Mouse (Mus musculus): Measurements from ENCODE around the gene Cd22. TPM values are rescaled to one million over a fixed set of nuclear protein-coding genes. Genes with fewer than 3 reads are reported as not detected.

The Cd22 gene
- polyA plus RNA-seq, 1 experiment from 2014 or later, result 0.12 TPM

GRCm38 (mm10) chr7:30821532-30821931 lies 58.6 kb downstream of the Cd22 start:
- Histone ChIP-seq H3K9me3 (ENCODE audit: control insufficient read depth, low read length) (no peaks in the 10 kb centered on the region), H3K9ac (ENCODE audit: low read length) (no peak overlapping the region), H3K4me3 (ENCODE audit: low read depth, low read length) (no peak overlapping the region), H3K36me3 (ENCODE audit: control insufficient read depth, insufficient read depth, low read length) (no peaks in the 10 kb centered on the region), H3K27me3 (replicated peaks; ENCODE audit: control insufficient read depth, insufficient read depth, low read length) (no peaks in the 10 kb centered on the region), H3K4me2 (ENCODE audit: low read length) (no peak overlapping the region), H3K4me1 (replicated peaks; ENCODE audit: control insufficient read depth, insufficient read depth, low read length) (peaks cover 7% of the 10 kb centered on the region), H3K27ac (ENCODE audit: low read depth) (no peak overlapping the region)
- ATAC-seq (replicated peaks; ENCODE audit: low FRiP score, low TSS enrichment, low read depth), result no peak
- WGBS, result 52% methylated on average over 5 of the region's 5 CpGs
- no peak for DNase-seq (ENCODE audit: low spot score)

- no peak for ATAC-seq (replicated peaks; ENCODE audit: low FRiP score, low TSS enrichment, low read depth)
- H3K4me2 ChIP-seq (ENCODE audit: low read length), result no peak overlapping the region
- peaks cover 7% of the 10 kb centered on the region for H3K4me1 ChIP-seq (replicated peaks; ENCODE audit: control insufficient read depth, insufficient read depth, low read length)
- DNase-seq (ENCODE audit: low spot score), result no peak
- H3K9me3 ChIP-seq (ENCODE audit: control insufficient read depth, low read length), result no peaks in the 10 kb centered on the region
- no peaks in the 10 kb centered on the region for H3K27me3 ChIP-seq (replicated peaks; ENCODE audit: control insufficient read depth, insufficient read depth, low read length)
- no peaks in the 10 kb centered on the region for H3K36me3 ChIP-seq (ENCODE audit: control insufficient read depth, insufficient read depth, low read length)
- WGBS, result 45% methylated on average over 7 of the region's 7 CpGs
- H3K27ac ChIP-seq (ENCODE audit: low read depth), result peak overlapping the region; percentile 5; the same call in 1 of the 2 replicates
- H3K9ac ChIP-seq (ENCODE audit: low read length), result no peak overlapping the region
- H3K4me3 ChIP-seq (ENCODE audit: low read depth, low read length), result no peak overlapping the region
These were observed 59.2 kb downstream of the Cd22 start for GRCm38 (mm10) chr7:30820854-30821445.

GRCm38 (mm10) chr7:30820131-30820530 lies 60.0 kb downstream of the Cd22 start:
- H3K36me3 ChIP-seq (ENCODE audit: control insufficient read depth, insufficient read depth, low read length), result no peaks in the 10 kb centered on the region
- H3K27me3 ChIP-seq (replicated peaks; ENCODE audit: control insufficient read depth, insufficient read depth, low read length), result no peaks in the 10 kb centered on the region
- H3K27ac ChIP-seq (ENCODE audit: low read depth), result peak overlapping the region; percentile 5; the same call in 1 of the 2 replicates
- H3K9me3 ChIP-seq (ENCODE audit: control insufficient read depth, low read length), result no peaks in the 10 kb centered on the region
- no peak overlapping the region for H3K4me3 ChIP-seq (ENCODE audit: low read depth, low read length)
- ATAC-seq (replicated peaks; ENCODE audit: low FRiP score, low TSS enrichment, low read depth), result 0 out of 2 replicates have a peak, but pooled peaks have one; percentile 22
- WGBS, result 53% methylated on average over 6 of the region's 6 CpGs
- no peak overlapping the region for H3K4me2 ChIP-seq (ENCODE audit: low read length)
- DNase-seq (ENCODE audit: low spot score), result no peak
- H3K9ac ChIP-seq (ENCODE audit: low read length), result no peak overlapping the region
- H3K4me1 ChIP-seq (replicated peaks; ENCODE audit: control insufficient read depth, insufficient read depth, low read length), result peaks cover 7% of the 10 kb centered on the region

Other genes starting within 250 kb of the Cd22 start
- gene Etv2, start 244.5 kb downstream of the Cd22 start, polyA plus RNA-seq (2014; fragmentation: Nextera tagmentation; extraction: Ambion mirVana), result not detected in 2 replicates
- 96.4 and 101 TPM in 2 replicates for gene Rbm42, start 230.0 kb downstream of the Cd22 start, polyA plus RNA-seq (2014; fragmentation: Nextera tagmentation; extraction: Ambion mirVana)
- 48.7 and 49.5 TPM in 2 replicates for gene Haus5, start 215.3 kb downstream of the Cd22 start, polyA plus RNA-seq (2014; fragmentation: Nextera tagmentation; extraction: Ambion mirVana)
- gene Pmis2, start 208.7 kb downstream of the Cd22 start, polyA plus RNA-seq (2014; fragmentation: Nextera tagmentation; extraction: Ambion mirVana), result not detected in 2 replicates
- gene 2200002J24Rik, start 181.4 kb downstream of the Cd22 start, polyA plus RNA-seq (2014; fragmentation: Nextera tagmentation; extraction: Ambion mirVana), result 1.4 TPM in 2 replicates
- 1.0 and 2.2 TPM in 2 replicates for gene Atp4a, start 168.1 kb downstream of the Cd22 start, polyA plus RNA-seq (2014; fragmentation: Nextera tagmentation; extraction: Ambion mirVana)
- gene Tmem147, start 150.8 kb downstream of the Cd22 start, polyA plus RNA-seq (2014; fragmentation: Nextera tagmentation; extraction: Ambion mirVana), result 213 and 238 TPM in 2 replicates
- gene Gapdhs, start 136.7 kb downstream of the Cd22 start, polyA plus RNA-seq (2014; fragmentation: Nextera tagmentation; extraction: Ambion mirVana), result 0.51 TPM in 1 of 2 replicates, not detected in the other
- 1.5 and 2.7 TPM in 2 replicates for gene Sbsn, start 128.9 kb downstream of the Cd22 start, polyA plus RNA-seq (2014; fragmentation: Nextera tagmentation; extraction: Ambion mirVana)
- 0.61 and 1.3 TPM in 2 replicates for gene Dmkn, start 116.6 kb downstream of the Cd22 start, polyA plus RNA-seq (2014; fragmentation: Nextera tagmentation; extraction: Ambion mirVana)
- 0.80 and 0.86 TPM in 2 replicates for gene Krtdap, start 92.4 kb downstream of the Cd22 start, polyA plus RNA-seq (2014; fragmentation: Nextera tagmentation; extraction: Ambion mirVana)
- 2.4 and 5.9 TPM in 2 replicates for gene Ffar2, start 56.6 kb downstream of the Cd22 start, polyA plus RNA-seq (2014; fragmentation: Nextera tagmentation; extraction: Ambion mirVana)
- gene Ffar3, start 24.2 kb downstream of the Cd22 start, polyA plus RNA-seq (2014; fragmentation: Nextera tagmentation; extraction: Ambion mirVana), result 0.32 and 0.39 TPM in 2 replicates
- gene Ffar1, start 18.8 kb downstream of the Cd22 start, polyA plus RNA-seq (2014; fragmentation: Nextera tagmentation; extraction: Ambion mirVana), result 0.14 TPM in 1 of 2 replicates, not detected in the other
- gene Mag, start 34.5 kb upstream of the Cd22 start, polyA plus RNA-seq (2014; fragmentation: Nextera tagmentation; extraction: Ambion mirVana), result 0.22 and 0.35 TPM in 2 replicates
- gene Hamp2, start 44.3 kb upstream of the Cd22 start, polyA plus RNA-seq (2014; fragmentation: Nextera tagmentation; extraction: Ambion mirVana), result not detected in 2 replicates
- gene Hamp, start 63.7 kb upstream of the Cd22 start, polyA plus RNA-seq (2014; fragmentation: Nextera tagmentation; extraction: Ambion mirVana), result not detected in 2 replicates
- gene Usf2, start 76.5 kb upstream of the Cd22 start, polyA plus RNA-seq (2014; fragmentation: Nextera tagmentation; extraction: Ambion mirVana), result 22.3 and 22.7 TPM in 2 replicates
- gene Lsr, start 93.1 kb upstream of the Cd22 start, polyA plus RNA-seq (2014; fragmentation: Nextera tagmentation; extraction: Ambion mirVana), result 123 and 135 TPM in 2 replicates
- gene Fam187b, start 93.4 kb upstream of the Cd22 start, polyA plus RNA-seq (2014; fragmentation: Nextera tagmentation; extraction: Ambion mirVana), result 7.1 and 9.4 TPM in 2 replicates
- gene Fxyd5, start 162.1 kb upstream of the Cd22 start, polyA plus RNA-seq (2014; fragmentation: Nextera tagmentation; extraction: Ambion mirVana), result 18.1 and 22.8 TPM in 2 replicates
- gene Fxyd7, start 171.1 kb upstream of the Cd22 start, polyA plus RNA-seq (2014; fragmentation: Nextera tagmentation; extraction: Ambion mirVana), result 21.1 and 23.0 TPM in 2 replicates
- gene Fxyd1, start 176.9 kb upstream of the Cd22 start, polyA plus RNA-seq (2014; fragmentation: Nextera tagmentation; extraction: Ambion mirVana), result 71.8 and 74.1 TPM in 2 replicates
- gene Lgi4, start 179.0 kb upstream of the Cd22 start, polyA plus RNA-seq (2014; fragmentation: Nextera tagmentation; extraction: Ambion mirVana), result 1.2 and 2.4 TPM in 2 replicates
- 70.2 and 71.5 TPM in 2 replicates for gene Fxyd3, start 196.4 kb upstream of the Cd22 start, polyA plus RNA-seq (2014; fragmentation: Nextera tagmentation; extraction: Ambion mirVana)
- gene Hpn, start 234.9 kb upstream of the Cd22 start, polyA plus RNA-seq (2014; fragmentation: Nextera tagmentation; extraction: Ambion mirVana), result 23.5 and 29.0 TPM in 2 replicates
- gene Scn1b, start 246.7 kb upstream of the Cd22 start, polyA plus RNA-seq (2014; fragmentation: Nextera tagmentation; extraction: Ambion mirVana), result 0.99 and 2.4 TPM in 2 replicates